Mouse (Mus musculus) kidney, adult 2 months (tissue): Measurements from ENCODE around the gene Phtf2. TPM values are rescaled to one million over a fixed set of nuclear protein-coding genes. Genes with fewer than 3 reads are reported as not detected.
A peak's percentile ranks its signal among the peaks of the same experiment; 100 is the strongest.

Experiments used
- DNase-seq: peaks from one replicate; pipeline ENCODE4 v3.0.0; 2021
- H3K27ac ChIP-seq: fragments of 200-500 bp; 2 replicates; pipeline ENCODE4 v1.5.1; 2012; ENCODE audit warnings: low read depth, low read length, control low read depth, inconsistent platforms; ENCODE audit not compliant: insufficient read depth
- H3K27me3 ChIP-seq: fragments of 200-500 bp; replicated peaks from 2 replicates; pipeline ENCODE4 v1.6.1; 2012; ENCODE audit warnings: mild to moderate bottlenecking, moderate library complexity, low read length, inconsistent platforms; ENCODE audit not compliant: control insufficient read depth, insufficient read depth
- H3K36me3 ChIP-seq: fragments of 200-500 bp; 2 replicates; pipeline ENCODE4 v1.6.1; 2012; ENCODE audit warnings: mild to moderate bottlenecking, moderate library complexity, low read length, inconsistent platforms; ENCODE audit not compliant: control insufficient read depth, insufficient read depth
- H3K4me1 ChIP-seq: fragments of 200-500 bp; 2 replicates; pipeline ENCODE4 v1.6.1; 2011; ENCODE audit warnings: low read length; ENCODE audit not compliant: control insufficient read depth, insufficient read depth
- H3K4me3 ChIP-seq: fragments of 200-500 bp; 2 replicates; pipeline ENCODE4 v1.5.1; 2011; ENCODE audit warnings: mild to moderate bottlenecking, low read depth, low read length, control low read depth; ENCODE audit not compliant: insufficient read depth
- CTCF ChIP-seq: fragments of 200-500 bp; conservative IDR thresholded peaks from 2 replicates; pipeline ENCODE4 v1.5.1; 2011; ENCODE audit warnings: low read depth, mild to moderate bottlenecking, control low read depth, low read length, moderate library complexity, mixed read lengths; ENCODE audit not compliant: insufficient read depth, insufficient read length
- POLR2A ChIP-seq: fragments of 200-500 bp; IDR thresholded peaks from one replicate; pipeline ENCODE4 v1.6.1; 2011; ENCODE audit warnings: low read depth, low read length, control low read depth
- WGBS: fragments of 180-500 bp; shearing (Covaris S2); methylation state at CpG from one replicate; pipeline ENCODE4 v1.1.7; 2018; 5-methylcytosine and 5-hydroxymethylcytosine counted together
- polyA plus RNA-seq: library from polyadenylated mRNA; depleted of rRNA; stranded (reverse); fragments of >200 nt; gene quantifications from 2 replicates; pipeline ENCODE4 v1.2.3, GENCODE M21; 2012

Phtf2 gene
- polyA plus RNA-seq, 1 experiment: 4.0 TPM

GRCm38 (mm10) chr5:20884036-20884620 is 2.2 kb upstream of the Phtf2 start:
- DNase-seq: no peak
- H3K4me3 ChIP-seq: no peak overlapping the region
- TF ChIP-seq CTCF (no peak), POLR2A (no peak)

GRCm38 (mm10) chr5:20880797-20881775 is 838 bp downstream of the Phtf2 start:
- peaks cover 7% of the 10 kb centered on the region for H3K4me1 ChIP-seq
- peak; percentile 59 for DNase-seq
- 2% methylated on average over 64 of the region's 64 CpGs for WGBS
- TF ChIP-seq CTCF (no peak), POLR2A (no peak)
- peak overlapping the region; percentile 39; the same call in 1 of the 2 replicates for H3K27ac ChIP-seq
- H3K4me3 ChIP-seq: peak overlapping the region; percentile 88
- H3K36me3 ChIP-seq: no peaks in the 10 kb centered on the region
- no peaks in the 10 kb centered on the region for H3K27me3 ChIP-seq

More at GRCm38 (mm10) chr5:20884036-20884620, 2.2 kb upstream of the Phtf2 start:
- 68% methylated on average over 4 of the region's 4 CpGs for WGBS
- Histone ChIP-seq H3K4me1 (peaks cover 7% of the 10 kb centered on the region), H3K27ac (no peak overlapping the region), H3K36me3 (no peaks in the 10 kb centered on the region), H3K27me3 (no peaks in the 10 kb centered on the region)

GRCm38 (mm10) chr5:20880386-20880785 is 1.5 kb downstream of the Phtf2 start:
- no peak overlapping the region for H3K4me3 ChIP-seq

GRCm38 (mm10) chr5:20876934-20877426 is 4.9 kb downstream of the Phtf2 start:
- WGBS: 25% methylated on average over 1 of the region's 1 CpGs
- TF ChIP-seq CTCF (no peak), POLR2A (no peak)
- H3K27me3 ChIP-seq: no peaks in the 10 kb centered on the region
- no peak for DNase-seq
- H3K27ac ChIP-seq: no peak overlapping the region
- H3K36me3 ChIP-seq: no peaks in the 10 kb centered on the region
- no peaks in the 10 kb centered on the region for H3K4me1 ChIP-seq
- H3K4me3 ChIP-seq: no peak overlapping the region

More at GRCm38 (mm10) chr5:20880386-20880785, 1.5 kb downstream of the Phtf2 start:
- TF ChIP-seq CTCF (no peak), POLR2A (no peak)
- H3K36me3 ChIP-seq: no peaks in the 10 kb centered on the region
- DNase-seq: no peak
- H3K27me3 ChIP-seq: no peaks in the 10 kb centered on the region
- no peak overlapping the region for H3K27ac ChIP-seq
- WGBS: 62% methylated on average over 2 of the region's 2 CpGs
- peaks cover 7% of the 10 kb centered on the region for H3K4me1 ChIP-seq

GRCm38 (mm10) chr5:20873146-20873545 is 8.8 kb downstream of the Phtf2 start:
- no peak for DNase-seq
- Histone ChIP-seq H3K27ac (no peak overlapping the region), H3K4me1 (no peaks in the 10 kb centered on the region), H3K4me3 (no peak overlapping the region), H3K36me3 (no peaks in the 10 kb centered on the region), H3K27me3 (no peaks in the 10 kb centered on the region)
- TF ChIP-seq CTCF (no peak), POLR2A (no peak)
- WGBS: 42% methylated on average over 1 of the region's 1 CpGs

GRCm38 (mm10) chr5:20865193-20865755 is 16.6 kb downstream of the Phtf2 start:
- Histone ChIP-seq H3K27ac (peak overlapping the region; percentile 22; the same call in 1 of the 2 replicates), H3K4me3 (no peak overlapping the region), H3K27me3 (no peaks in the 10 kb centered on the region), H3K4me1 (peaks cover 8% of the 10 kb centered on the region; the same call in 1 of the 2 replicates), H3K36me3 (no peaks in the 10 kb centered on the region)
- WGBS: 61% methylated on average over 2 of the region's 2 CpGs
- DNase-seq: no peak
- TF ChIP-seq CTCF (no peak), POLR2A (no peak)
